Mouse (Mus musculus): Measurements from ENCODE around the gene B4galnt4.
"Not testable (repeated sequence)": the region's sequence is repeated elsewhere in the genome, so short reads cannot be mapped to it uniquely, and the experiment has no call there.

B4galnt4 gene

DNA sequence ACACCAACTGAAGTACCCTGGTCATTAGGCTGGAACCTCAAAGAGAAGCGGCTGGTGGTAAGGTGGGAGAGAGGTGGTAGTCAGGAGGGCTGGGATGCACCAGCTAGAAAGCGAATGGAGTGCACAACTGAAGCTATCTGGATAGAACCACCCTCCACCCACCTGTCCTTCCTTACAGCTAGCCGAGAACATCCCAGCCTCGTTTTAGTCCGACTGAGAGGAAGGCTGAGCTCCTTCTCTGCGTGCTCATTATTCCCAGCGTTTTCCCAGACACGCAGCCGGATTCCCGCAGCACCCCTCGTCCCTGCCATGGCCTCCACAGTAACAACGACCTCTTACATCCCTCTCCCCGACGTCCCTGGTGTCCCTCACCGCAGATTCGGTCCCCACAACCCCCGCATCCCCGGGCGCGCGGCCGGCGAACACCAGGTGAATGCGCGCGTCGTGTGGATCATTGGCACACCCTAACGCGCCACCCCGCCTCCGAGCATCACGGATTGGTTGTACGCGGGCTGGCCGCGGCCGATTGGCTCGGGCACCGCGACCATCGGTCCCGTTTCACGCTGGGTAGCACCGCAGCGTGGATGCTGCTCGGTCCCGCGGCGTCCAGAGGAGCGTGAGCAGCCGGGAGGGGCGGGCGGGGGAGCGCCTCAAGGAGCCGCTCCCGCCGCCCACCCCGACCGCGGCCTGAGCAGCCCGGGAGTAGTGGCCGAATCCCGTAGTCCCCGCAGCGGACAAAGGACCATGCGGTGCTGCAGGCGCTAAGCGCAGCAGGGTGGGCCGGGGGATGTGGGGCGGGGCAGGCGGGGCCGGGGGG lies at the start of gene B4galnt4:
TSS of gene B4galnt4 (plus strand) at position 679 of the 817 bp plus-strand sequence.
- peak in 1 of 2 experiments; percentile 46 for DNase-seq (ENCODE audit: low spot score in 2 of 2)

DNA sequence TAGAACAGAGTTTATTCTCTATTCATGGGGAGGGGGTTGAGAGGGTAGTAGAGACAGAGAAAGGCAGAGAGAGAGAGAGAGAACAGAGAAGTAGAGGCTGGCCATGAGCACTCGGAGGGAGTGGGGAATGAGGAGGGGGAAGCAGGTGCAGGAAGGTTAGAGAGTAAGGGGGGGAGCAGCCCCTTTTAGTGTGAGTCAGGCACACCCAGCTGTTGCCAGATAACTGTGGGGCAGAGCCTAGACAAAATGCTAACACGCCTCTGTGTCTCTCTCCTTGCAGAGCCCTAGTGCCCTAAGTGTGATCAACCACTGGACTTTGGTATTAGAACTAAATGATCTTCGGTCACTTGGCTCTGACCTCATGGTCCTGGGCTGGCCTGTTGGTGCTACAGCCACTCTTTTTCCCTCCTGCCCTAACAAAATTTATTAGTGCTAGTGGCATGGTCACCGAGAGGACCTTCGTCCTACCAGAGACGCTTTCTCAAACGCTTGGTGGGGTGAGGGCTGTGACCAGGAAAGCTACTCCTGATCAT lies 49.6 kb upstream of the B4galnt4 start:
- no peak for DNase-seq (ENCODE audit: low spot score in 2 of 2)

- DNase-seq (ENCODE audit: low spot score in 2 of 2) = no peak
These were observed 43.9 kb upstream of the B4galnt4 start for GRCm38 (mm10) chr7:141016707-141017697.

- not testable (repeated sequence) for DNase-seq (ENCODE audit: low spot score in 2 of 2)
These were observed 43.1 kb upstream of the B4galnt4 start, which contains the start of gene Ifitm6 for GRCm38 (mm10) chr7:141017824-141018223. TSS of gene Ifitm6 (minus strand) at chr7:141017924.

DNA sequence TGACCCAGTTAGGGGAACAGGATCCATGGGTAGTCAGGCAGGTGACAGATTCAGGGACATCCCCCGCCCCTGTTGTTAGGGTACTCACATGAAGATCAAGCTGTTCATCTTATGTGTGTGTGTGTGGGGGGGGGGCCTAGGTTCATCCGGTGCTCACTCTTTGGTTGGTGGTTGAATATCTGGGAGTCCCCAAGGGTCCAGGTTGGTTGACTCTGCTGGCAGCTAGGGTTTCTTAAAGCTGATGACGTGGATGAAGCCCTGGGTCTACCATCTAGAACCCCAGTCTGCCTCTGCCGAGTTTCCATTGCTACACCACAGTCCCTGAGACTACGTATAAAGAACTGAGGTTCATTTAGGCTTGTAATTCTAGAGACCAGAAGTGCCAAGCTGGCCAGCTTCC lies 41.9 kb upstream of the B4galnt4 start:
- DNase-seq (ENCODE audit: low spot score in 2 of 2) = no peak

DNA sequence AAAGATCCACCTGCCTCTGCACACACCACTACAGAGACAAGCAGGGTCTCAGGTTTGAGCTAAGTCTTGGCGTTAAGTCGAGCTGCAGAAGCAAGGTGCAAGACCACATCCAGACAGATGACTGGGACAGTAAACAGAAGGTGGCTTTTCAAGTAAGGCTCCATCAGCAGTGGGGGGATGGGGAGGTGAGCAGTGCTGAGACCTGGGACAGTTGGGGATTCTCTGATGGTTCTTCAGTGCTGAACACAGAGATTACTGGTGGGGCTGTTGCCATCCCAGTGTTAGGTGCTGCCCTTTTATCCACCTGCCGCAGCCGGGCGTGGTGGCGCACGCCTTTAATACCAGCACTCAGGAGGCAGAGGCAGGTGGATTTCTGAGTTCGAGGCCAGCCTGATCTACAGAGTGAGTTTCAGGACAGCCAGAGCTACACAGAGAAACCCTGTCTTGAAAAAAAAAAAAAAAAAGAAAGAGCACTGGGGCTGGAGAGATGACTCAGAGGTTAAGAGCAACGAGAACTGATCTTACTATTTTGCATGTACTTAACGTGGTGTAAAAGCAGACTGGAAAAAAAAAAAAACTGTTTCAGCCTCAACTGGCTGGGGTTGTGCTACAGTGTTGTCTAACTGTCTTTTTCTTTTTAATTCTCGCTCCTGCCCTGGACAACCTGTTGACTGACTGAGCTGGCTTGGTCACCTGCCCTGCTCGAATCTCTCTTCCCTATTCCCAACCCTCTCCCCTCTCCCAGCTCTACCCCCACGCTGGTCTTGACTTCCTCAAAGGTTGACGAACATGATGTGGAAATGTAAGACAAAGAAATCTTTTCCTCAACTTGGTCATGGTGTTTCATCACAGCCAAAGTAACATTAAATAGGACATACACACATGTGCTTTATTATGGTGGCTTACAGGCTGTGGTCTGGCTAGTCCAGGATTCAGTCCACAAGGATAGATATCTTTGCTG lies 39.1 kb upstream of the B4galnt4 start:
- DNase-seq (ENCODE audit: low spot score in 2 of 2) = no peak

- no peak for DNase-seq (ENCODE audit: low spot score in 2 of 2)
These were observed 35.8 kb upstream of the B4galnt4 start for GRCm38 (mm10) chr7:141024865-141025838.

GRCm38 (mm10) chr7:141026097-141026739 lies 34.7 kb upstream of the B4galnt4 start:
- no peak for DNase-seq (ENCODE audit: low spot score in 2 of 2)

DNA sequence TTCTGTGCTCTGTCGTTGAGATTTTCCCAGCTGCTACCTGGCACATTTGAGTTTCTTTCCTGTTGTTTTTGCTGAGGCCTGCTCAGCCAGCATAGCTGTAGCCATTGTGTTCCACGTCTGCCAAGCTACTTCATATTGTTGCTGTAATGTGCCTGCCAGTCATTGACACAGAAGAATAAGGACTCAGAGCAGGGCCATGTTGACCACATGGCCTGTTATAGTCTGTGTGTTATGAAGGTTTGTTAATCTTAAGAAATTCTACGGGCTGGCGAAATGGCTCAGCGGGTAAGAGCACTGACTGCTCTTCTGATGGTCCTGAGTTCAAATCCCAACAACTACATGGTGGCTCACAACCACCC lies 34.2 kb upstream of the B4galnt4 start:
- DNase-seq (ENCODE audit: low spot score in 2 of 2) = no peak

DNA sequence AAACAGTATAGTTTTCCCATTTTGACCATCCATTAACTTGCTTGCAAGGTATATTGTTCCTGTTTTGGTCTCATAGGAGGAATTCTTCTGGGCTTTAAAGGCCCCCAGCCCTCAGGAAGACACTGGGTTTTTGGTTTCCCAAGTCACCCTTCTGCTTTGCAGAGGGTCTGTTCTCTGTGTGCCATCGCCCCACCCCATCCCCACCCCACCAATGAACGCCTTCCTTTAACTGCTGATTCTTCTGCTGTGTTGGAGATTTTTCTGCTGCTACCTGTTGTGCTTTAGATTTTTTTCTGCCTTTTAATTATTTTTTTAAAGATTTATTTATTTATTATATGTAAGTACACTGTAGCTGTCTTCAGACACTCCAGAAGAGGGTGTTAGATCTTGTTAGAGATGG lies 32.1 kb upstream of the B4galnt4 start, which contains the start of gene Gm17387:
TSS of gene Gm17387 (plus strand) at position 301 of the 400 bp plus-strand sequence.
- DNase-seq (ENCODE audit: low spot score in 2 of 2) = no peak

GRCm38 (mm10) chr7:141030390-141030789 lies 30.5 kb upstream of the B4galnt4 start:
- no peak for DNase-seq (ENCODE audit: low spot score in 2 of 2)

DNA sequence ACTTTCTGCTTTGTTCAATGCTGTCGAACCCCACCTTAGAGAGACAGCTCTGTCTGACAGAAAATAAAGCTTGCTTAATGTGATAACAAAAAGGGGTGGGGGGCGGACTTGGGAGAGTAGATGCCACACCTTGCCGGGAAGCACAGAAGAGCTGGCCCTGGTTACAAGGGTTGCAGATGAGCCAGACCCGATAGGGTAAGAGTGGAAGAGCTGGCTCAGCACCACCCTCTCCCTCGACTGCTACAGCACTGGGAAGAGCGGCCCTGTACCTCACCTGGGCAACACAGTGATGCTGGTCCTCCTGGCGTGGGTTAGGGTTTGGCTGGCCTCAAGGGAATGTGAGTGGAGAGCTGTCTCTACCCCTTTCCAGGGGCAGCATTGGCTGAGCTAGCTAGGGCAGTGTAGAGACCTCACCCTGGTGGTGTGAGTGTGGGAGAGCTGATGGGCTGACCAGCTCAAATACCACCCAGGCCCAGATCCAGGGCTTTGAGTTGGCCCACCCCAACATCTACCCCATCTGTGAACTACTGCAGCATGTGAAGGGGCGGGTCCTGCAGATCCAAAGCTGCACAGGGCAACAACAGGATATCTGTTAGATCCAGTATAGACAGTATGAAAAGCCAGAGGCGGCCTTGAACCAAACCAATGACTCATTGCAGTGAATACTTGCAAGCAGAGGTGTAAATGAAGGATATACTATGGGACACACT lies 28.3 kb upstream of the B4galnt4 start:
- no peak for DNase-seq (ENCODE audit: low spot score in 2 of 2)

GRCm38 (mm10) chr7:141036624-141037023 lies 24.3 kb upstream of the B4galnt4 start:
- DNase-seq (ENCODE audit: low spot score in 2 of 2) = not testable (repeated sequence)

GRCm38 (mm10) chr7:141038090-141039032 lies 22.5 kb upstream of the B4galnt4 start:
- DNase-seq (ENCODE audit: low spot score in 2 of 2) = no peak

- no peak for DNase-seq (ENCODE audit: low spot score in 2 of 2)
These were observed 21.4 kb upstream of the B4galnt4 start for GRCm38 (mm10) chr7:141039386-141040107.

- DNase-seq (ENCODE audit: low spot score in 2 of 2) = no peak
These were observed 19.9 kb upstream of the B4galnt4 start for GRCm38 (mm10) chr7:141040867-141041606.

All from spleen, postnatal 4 days (tissue).